Mouse (Mus musculus) kidney, adult 8-10 months (tissue): ENCODE measurements around the gene Tmem86b.
"Not testable (repeated sequence)": the region's sequence is repeated elsewhere in the genome, so short reads cannot be mapped to it uniquely, and the experiment has no call there.

Source experiments
- DNase-seq, 2 experiments: peaks; one replicate each; pipeline ENCODE4 v3.0.0; 2022

Gene Tmem86b

GRCm38 (mm10) chr7:4647291-4647690 is 16.1 kb upstream of the Tmem86b start:
- DNase-seq, result no peak

DNA sequence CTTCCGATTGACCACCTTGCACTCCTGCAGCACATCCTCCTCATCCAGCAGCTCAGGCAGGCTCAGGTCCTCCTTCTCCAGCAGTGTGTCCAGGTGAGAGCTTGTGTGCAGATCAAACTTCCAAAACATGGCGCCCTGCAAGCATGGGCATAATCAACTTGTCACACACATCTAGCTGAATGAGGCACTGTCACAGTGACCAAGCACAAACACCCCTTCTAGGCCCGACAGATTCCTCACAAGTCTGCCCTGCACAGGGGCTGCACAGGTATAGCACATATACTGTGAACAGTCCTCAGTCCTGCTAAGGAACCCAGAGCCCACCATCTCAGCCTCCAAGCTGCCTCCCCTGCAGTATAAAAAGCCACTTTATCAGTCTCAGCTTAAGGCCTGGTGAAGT is 15.6 kb upstream of the Tmem86b start:
- no peak for DNase-seq

DNA sequence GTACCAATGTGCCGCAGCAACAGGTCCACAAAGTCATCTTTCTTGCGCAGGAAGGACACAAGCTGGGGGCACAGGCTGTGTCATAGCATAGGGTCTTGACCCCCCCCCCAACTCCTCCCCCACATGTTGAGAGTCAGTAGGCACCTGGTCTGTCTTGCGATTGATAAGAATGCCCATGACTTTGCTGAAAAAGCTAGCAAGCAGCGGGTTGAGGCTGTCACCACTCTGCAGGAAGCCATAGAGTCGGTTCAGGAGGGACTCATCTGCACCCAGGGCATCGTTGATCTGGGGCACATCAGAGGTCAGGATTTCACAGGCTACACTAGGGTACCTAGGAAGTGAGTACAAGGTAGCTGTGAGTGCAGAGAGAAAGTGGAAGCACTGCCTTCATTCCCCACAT is 12.0 kb upstream of the Tmem86b start:
- no peak for DNase-seq

DNA sequence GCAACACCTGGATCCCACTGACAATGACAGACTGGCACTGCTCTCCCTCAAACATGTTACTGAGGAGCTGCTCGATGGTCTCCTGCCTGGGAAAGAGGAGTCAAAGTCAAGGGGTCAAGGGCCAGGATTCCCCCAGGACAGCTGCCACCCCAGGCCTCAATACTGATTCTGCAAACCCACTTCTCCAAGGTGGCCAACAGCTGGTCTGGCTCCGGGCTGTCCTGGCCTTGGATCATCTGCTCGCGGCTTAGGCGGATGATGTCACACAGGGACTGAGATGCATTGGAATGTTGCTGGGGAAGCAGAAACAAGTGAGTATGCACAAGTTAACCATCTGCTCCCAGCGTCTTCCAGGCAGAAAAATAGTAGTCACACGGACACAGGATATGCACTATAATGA is 10.7 kb upstream of the Tmem86b start:
- DNase-seq, result no peak

DNA sequence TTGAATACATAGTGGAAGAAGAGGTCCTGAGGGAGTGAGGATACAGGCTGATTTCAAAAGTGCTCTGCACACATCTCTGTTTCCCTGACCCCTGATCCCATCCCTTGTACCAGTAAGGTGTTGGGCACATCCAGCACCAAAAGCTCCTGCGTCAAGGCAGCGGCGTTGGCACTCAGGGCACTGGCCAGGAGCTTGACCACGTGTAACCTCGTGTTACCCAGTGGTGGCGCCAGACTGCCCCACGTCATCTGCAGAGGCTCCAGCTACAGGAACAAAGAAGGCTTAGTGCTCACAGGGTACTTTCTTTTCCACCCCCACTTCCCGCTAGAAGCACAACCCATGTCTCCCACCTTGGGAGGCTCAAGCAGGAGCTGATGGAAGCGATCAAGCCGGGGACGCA is 9.9 kb upstream of the Tmem86b start:
- DNase-seq, result no peak

DNA sequence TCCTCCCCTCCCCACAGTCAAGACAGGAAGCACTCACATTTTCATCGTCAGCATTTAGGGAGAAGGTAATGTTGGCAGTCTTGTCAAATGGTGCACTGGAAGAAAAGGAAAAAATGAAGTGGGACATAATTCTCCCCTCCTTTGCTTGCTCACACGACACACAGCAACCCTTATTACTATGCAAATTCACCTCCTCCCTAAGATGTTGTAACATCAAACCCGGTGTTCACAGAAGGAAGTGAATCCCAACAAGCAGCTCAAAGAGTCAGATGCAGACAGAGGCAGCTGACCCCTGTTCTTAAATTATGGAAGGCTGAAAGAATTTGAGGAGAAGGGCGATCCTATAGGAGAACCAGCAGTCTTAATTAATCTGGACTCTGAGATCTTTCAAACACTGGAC is 5.0 kb upstream of the Tmem86b start:
- no peak for DNase-seq

- peak; percentile 43 to 57 for DNase-seq
These were observed 1.0 kb downstream of the Tmem86b start for GRCm38 (mm10) chr7:4630198-4630597.

DNA sequence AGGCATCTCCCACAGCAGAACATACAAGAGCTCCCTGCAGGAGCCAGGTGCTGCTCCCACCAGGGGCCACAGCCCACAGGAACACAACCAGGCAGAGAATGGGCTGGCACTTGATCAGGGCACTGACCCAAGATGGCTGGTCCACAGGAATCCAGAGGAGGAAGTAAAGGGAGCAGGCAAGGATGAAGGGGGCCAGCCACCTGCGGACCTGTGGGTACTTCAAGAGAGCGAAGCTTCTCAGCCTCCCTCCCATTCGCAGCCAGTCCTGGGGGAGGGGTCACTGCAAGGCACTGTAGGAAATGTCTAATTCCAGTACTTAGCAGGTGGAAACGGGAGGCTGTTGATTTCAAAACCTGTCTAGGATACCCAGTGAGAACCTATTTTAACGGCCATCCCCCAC is 1.6 kb downstream of the Tmem86b start:
- DNase-seq, result peak in 1 of 2 experiments; percentile 15

DNA sequence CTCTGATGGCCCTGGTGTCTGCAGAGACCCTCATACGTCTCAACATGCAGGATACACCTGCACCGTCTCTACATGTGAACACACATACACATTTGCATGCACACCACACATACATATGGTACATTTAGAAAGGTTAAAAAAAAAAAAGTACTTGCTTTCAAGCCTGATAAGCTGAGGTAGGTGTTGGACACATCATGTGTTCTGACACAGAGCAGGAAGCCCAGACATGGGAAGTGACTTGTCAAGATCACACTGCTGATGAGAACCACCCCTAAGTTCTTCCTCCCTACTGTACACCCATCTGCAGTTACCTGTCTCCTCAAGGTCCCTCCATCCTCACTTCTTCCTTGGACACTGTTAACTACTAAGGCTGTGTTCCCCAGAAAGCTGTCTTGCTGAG is 5.3 kb downstream of the Tmem86b start:
- DNase-seq, result no peak

DNA sequence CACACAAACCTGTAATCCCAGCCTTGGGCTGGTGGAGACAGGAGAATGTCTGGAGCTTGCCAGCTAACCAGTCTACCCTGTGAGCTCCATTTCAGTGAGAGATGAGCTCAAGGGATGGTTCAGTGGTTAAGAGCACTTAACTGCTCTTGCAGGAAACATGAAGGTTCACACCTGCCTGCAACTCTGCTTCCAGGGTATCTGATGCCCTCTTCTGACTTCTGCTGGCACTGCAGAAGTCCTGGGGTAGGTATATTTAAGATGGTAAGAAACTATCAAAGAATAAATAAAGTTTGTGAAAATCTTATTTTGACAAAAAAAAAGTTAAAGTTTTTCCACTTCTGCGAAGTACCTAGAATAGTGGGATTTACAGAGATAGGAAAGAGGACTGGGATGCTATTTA is 6.9 kb downstream of the Tmem86b start:
- peak in 1 of 2 experiments; percentile 30 for DNase-seq

DNA sequence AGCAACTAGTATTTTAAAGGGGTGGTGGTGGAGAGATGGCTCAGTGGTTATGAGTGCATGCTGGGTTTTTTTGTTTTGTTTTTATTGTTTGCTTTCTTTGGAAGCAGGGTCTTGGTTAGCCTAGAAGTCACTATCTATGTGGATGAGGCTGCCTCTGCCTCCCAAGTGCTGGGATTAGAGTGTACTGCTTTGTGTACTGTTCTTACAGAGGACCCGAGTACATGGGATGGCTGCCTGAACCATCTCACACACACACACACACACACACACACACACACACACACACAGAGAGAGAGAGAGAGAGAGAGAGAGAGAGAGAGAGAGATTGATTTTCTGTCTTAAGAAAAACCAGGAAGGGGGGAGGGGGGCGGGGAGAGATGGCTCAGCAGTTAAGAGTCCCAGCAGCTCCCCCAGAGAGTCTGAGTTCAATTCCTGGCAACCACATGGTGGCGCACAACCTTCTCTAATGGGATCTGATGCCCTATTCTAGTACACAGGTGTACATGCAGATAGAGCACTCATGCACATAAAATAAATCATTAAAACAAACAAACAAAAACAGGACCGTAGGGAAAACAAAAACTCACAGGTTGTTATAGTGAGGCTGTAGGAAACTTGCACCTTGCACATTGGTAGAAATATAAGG is 7.6 kb downstream of the Tmem86b start:
- peak; percentile 31 to 67 for DNase-seq

DNA sequence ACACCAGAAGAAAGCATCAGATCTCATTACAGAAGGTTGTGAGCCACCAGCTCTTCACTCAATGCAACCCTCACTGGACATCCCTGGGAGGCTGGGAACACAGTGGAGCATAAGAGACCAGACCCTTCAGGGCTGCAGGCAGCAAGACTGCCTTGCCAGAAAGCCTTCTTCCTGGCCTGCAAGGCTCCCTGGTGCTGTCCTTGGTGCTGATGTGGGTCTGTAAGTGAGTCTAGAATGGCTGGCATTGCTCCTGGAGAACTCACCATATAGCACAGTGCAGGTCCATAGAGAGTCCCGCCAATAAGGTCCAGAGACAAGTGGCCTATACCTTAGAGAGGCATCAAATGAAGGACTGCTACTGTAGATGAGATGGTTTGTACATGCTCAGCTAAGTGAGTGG is 11.2 kb downstream of the Tmem86b start:
- DNase-seq, result peak in 1 of 2 experiments; percentile 30

GRCm38 (mm10) chr7:4613740-4614403 is 17.4 kb downstream of the Tmem86b start:
- peak; percentile 20 to 30 for DNase-seq

DNA sequence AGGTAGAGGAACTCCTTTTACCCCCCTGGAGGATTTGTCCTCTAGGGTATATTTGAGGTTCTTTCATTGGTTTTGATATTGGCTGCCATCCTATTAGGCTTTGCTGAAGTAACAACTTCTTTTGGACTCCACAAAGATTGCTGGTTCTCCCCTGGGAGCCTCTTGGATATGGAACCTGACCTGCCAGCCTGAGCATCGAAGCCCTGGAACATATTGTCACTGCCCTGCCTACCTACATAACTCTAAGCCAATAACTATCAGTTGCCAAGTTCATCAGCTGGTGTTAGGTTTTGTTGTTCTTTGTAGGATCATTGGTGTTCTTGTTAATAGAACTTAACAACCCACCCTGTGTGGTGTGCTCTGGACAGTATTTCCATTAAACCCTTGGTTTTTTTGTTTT is 18.3 kb downstream of the Tmem86b start:
- DNase-seq, result no peak

DNA sequence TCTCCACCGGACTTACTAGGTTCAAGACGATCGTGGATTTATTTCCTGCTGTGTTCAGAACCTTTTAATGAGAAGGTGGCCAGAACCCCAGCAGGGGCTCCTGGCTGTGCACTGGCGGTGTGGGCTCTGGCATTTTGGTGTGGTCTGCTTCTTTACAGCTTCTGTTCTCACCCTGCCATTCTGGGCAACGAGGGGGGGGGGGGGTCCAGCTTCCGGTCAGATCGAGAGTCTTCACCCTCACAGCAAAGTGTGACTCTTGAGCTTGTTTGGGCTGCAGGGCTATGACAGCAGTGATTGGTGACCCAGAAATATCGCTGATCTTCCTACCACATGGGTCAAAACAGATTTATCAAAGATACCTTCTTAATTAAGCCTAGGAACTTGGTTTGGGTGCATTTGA is 18.8 kb downstream of the Tmem86b start:
- DNase-seq, result no peak

DNA sequence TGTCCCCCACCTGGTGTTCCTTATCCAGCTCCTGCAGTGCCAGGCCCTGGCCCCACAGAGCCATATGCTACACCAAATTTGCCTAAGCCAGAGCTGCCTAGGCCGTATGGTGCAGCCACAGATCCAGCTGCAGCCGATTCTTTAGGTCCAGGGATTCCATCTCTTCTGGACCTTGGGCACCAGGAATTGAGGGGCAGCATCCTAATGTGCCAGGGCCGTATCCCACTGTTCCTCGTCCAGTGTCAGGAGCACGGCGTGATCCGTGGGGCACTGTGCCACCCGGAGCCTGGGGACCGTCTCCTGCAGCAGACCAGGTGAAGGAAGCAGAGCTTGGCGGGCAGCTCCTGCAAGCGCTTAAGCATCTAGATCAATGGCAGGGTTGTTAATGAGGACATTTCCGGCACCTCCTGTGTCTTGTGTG is 19.3 kb downstream of the Tmem86b start:
- no peak for DNase-seq

DNA sequence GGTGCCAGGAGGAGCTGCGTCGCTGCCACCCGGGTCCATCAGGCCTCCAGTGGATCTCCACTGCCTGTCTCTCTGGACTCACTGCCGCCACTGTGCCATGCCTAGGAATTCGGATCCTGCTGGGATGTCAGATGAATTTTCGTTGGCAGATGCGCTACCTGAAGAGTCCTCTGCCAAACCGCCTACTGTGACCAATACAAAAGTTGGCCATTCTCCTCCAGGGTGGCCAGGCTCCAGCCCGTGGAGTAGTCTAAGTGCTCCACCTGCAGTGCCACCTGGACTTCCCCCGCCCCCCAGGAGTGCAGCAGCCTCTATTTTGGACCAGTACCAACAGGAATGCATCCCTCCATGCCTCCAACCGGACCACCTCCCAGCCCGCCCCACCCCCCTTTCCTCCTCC is 19.7 kb downstream of the Tmem86b start:
- no peak for DNase-seq

DNA sequence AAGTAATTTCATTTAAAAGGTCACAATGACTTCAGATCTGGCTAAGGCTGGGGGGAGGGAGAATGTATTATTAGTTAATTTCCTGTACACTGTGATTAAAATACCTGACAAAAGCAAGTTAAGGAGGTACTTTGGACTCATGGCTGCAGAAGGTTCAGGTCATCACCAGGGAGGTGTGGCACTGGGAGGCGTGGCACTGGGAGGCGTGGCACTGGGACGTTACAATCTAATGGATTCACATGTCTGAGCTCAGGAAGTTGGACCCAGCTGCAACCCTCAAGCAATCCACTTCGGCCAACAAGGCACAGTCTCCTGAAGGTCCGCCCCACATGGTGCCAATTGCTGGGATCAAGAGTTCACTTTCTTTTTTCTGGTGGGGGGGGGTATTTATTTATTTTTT is 23.2 kb downstream of the Tmem86b start:
- DNase-seq, result peak; percentile 72 to 79

- no peak for DNase-seq
These were observed 27.3 kb downstream of the Tmem86b start, which contains the start of gene Ptprh for GRCm38 (mm10) chr7:4603873-4604272. Gene Ptprh, minus strand, starts transcription at chr7:4604041.

GRCm38 (mm10) chr7:4602969-4603368 is 28.3 kb downstream of the Tmem86b start:
- DNase-seq, result no peak

DNA sequence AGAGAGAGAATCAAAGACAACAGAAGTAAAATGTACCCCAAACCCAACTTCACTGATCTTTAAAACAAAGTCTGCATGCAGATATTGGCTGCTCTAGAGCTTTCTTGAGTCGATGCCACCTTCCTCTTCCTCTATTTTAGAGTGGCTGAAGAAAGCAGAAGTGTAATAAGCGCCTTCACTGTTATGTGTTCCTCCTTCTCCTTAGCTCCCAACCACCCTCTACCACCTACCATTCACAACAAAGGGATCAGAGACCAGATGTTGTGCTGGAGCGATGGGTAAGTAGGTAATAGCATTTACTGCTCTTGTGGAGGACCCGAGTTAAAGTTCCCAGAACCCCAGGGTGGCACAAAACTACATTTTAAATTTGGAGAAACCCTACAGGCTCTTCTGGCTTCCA is 34.2 kb downstream of the Tmem86b start:
- DNase-seq, result not testable (repeated sequence)

- DNase-seq, result not testable (repeated sequence)
These were observed 49.7 kb downstream of the Tmem86b start for GRCm38 (mm10) chr7:4581481-4581880.
